Mouse (Mus musculus) testis, adult 2 months (tissue): Measurements from ENCODE around the gene Parp16.

ENCODE experiments used
- CTCF ChIP-seq: fragments of 200-500 bp; IDR thresholded peaks from 2 replicates; pipeline ENCODE4 v1.5.1; 2012; ENCODE audit warnings: low read depth, mild to moderate bottlenecking, inconsistent platforms, low read length, moderate library complexity; ENCODE audit not compliant: control insufficient read depth, insufficient read depth, insufficient replicate concordance
- POLR2A ChIP-seq: fragments of 200-500 bp; IDR thresholded peaks from 2 replicates; pipeline ENCODE4 v1.6.1; 2012; ENCODE audit warnings: low read depth, mild to moderate bottlenecking, inconsistent platforms, low read length, moderate library complexity; ENCODE audit not compliant: control insufficient read depth

GRCm38 (mm10) chr9:65235601-65236000 is 40.4 kb downstream of the Parp16 start:
- no peak for TF ChIP-seq CTCF
- no peak for TF ChIP-seq POLR2A
